Mouse (Mus musculus): ENCODE measurements around the gene 3110001I22Rik. TPM values are rescaled to one million over a fixed set of nuclear protein-coding genes. Genes with fewer than 3 reads are reported as not detected.
"Not testable (repeated sequence)": the region's sequence is repeated elsewhere in the genome, so short reads cannot be mapped to it uniquely, and the experiment has no call there.

The 3110001I22Rik gene
- 0.93 and 0.97 TPM in 2 replicates for polyA plus RNA-seq (2012; rRNA removed)

DNA sequence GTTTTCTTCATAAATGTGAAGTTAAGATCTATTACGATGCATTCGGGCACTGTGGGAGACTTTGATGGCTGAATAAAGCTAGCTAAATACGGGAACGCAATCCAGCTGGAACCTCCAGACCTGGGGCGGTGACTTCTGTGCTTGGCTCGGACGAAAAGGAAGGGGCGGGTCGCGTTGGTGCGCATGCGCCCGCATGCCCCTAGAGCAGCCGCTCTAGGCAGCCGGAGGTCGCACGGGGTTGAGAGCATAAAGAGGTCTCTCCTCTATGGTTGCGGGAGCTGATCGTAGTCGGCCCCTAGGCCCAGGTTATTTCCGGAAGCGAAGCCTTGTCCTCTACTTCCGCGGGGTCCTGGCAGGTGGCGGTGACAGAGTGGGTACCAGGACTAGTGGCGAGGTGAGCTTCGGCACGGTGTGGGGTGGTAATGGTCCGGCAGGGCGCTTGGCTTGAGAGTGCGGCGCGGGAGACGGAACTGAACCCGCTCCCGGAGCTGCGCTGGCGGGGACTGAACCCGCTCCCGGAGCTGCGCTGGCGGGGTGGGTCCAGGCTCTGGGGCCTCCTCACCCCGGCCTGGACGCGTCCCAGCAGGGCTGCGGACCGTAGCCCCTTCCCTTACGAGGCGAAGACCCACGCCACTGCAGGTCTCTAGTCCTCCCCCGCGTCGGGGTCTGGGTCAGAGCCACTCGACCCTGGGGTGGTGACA is at the start of gene 3110001I22Rik, which contains the start of gene Bfar:
Gene 3110001I22Rik, plus strand, starts transcription at position 245 of the 701 bp plus-strand sequence.
Gene Bfar, plus strand, starts transcription at position 174 of the 701 bp plus-strand sequence.
- Histone ChIP-seq H3K27ac (ENCODE audit: insufficient read depth, low read length) (peak within 1 kb of the TSS; percentile 89), H3K4me3 (ENCODE audit: extremely low read depth, insufficient read depth, insufficient read length) (peak within 1 kb of the TSS; percentile 93), H3K36me3 (ENCODE audit: control insufficient read depth, insufficient read depth, low read length) (peaks cover 2% of the 10 kb centered on the region), H3K4me1 (ENCODE audit: control insufficient read depth, insufficient read depth, insufficient read length) (peaks cover 6% of the 10 kb centered on the region; the same call in 1 of the 2 replicates), H3K27me3 (ENCODE audit: control insufficient read depth, insufficient read depth, low read length) (no peaks in the 10 kb centered on the region)
- TF ChIP-seq CTCF (IDR thresholded peaks at IDR 0.05; ENCODE audit: extremely low read depth, insufficient read depth, insufficient read length, insufficient replicate concordance) (no peak), POLR2A (IDR thresholded peaks at IDR 0.05; ENCODE audit: low read depth, low read length) (peak; percentile 87)
- under 1% methylated on average over 54 of the region's 54 CpGs for WGBS
- DNase-seq (ENCODE audit: low read depth in 1 of 2, low spot score in 2 of 2): peak; percentile 87 to 88

- Histone ChIP-seq H3K36me3 (ENCODE audit: control insufficient read depth, insufficient read depth, low read length) (peaks cover 24% of the 10 kb centered on the region), H3K4me3 (ENCODE audit: extremely low read depth, insufficient read depth, insufficient read length) (no peak overlapping the region), H3K4me1 (ENCODE audit: control insufficient read depth, insufficient read depth, insufficient read length) (no peaks in the 10 kb centered on the region), H3K27ac (ENCODE audit: insufficient read depth, low read length) (no peak overlapping the region), H3K27me3 (ENCODE audit: control insufficient read depth, insufficient read depth, low read length) (no peaks in the 10 kb centered on the region)
- TF ChIP-seq POLR2A (IDR thresholded peaks at IDR 0.05; ENCODE audit: low read depth, low read length) (no peak), CTCF (IDR thresholded peaks at IDR 0.05; ENCODE audit: extremely low read depth, insufficient read depth, insufficient read length, insufficient replicate concordance) (no peak)
- DNase-seq (ENCODE audit: low read depth in 1 of 2, low spot score in 2 of 2): no peak
- 67% methylated on average over 5 of the region's 5 CpGs for WGBS
These were observed 43.4 kb upstream of the 3110001I22Rik start for GRCm38 (mm10) chr16:13628345-13628744.

DNA sequence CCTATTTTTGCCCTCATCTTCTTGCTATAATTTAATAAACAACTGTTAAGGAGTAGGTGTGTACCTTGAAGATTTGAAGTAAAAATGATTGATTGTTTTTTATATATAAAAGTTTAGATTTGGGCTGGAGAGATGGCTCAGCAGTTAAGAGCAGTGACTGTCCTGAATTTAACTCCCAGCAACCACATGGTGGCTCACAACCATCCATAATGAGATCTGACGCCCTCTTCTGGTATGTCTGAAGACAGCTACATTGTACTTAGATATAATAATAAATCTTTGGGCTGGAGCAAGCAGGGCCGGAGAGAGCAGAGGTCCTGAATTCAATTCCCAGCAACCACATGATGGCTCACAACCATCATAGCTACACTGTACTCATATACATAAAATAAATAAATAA is 33.5 kb upstream of the 3110001I22Rik start:
- not testable (repeated sequence) for DNase-seq (ENCODE audit: low read depth in 1 of 2, low spot score in 2 of 2); H3K4me1 ChIP-seq (ENCODE audit: control insufficient read depth, insufficient read depth, insufficient read length); H3K4me3 ChIP-seq (ENCODE audit: extremely low read depth, insufficient read depth, insufficient read length); H3K27me3 ChIP-seq (ENCODE audit: control insufficient read depth, insufficient read depth, low read length); H3K27ac ChIP-seq (ENCODE audit: insufficient read depth, low read length)
- peaks cover 11% of the 10 kb centered on the region for H3K36me3 ChIP-seq (ENCODE audit: control insufficient read depth, insufficient read depth, low read length)
- WGBS: 71% methylated on average over 2 of the region's 2 CpGs

- H3K4me1 ChIP-seq (ENCODE audit: control insufficient read depth, insufficient read depth, insufficient read length): peaks cover 5% of the 10 kb centered on the region; the same call in 1 of the 2 replicates
- TF ChIP-seq POLR2A (IDR thresholded peaks at IDR 0.05; ENCODE audit: low read depth, low read length): no peak
- TF ChIP-seq CTCF (IDR thresholded peaks at IDR 0.05; ENCODE audit: extremely low read depth, insufficient read depth, insufficient read length, insufficient replicate concordance): no peak
- DNase-seq (ENCODE audit: low read depth in 1 of 2, low spot score in 2 of 2): peak in 1 of 2 experiments; percentile 30
- WGBS: 58% methylated on average over 5 of the region's 5 CpGs
- H3K27ac ChIP-seq (ENCODE audit: insufficient read depth, low read length): peak overlapping the region; percentile 21; the same call in 1 of the 2 replicates
- no peaks in the 10 kb centered on the region for H3K27me3 ChIP-seq (ENCODE audit: control insufficient read depth, insufficient read depth, low read length)
- H3K4me3 ChIP-seq (ENCODE audit: extremely low read depth, insufficient read depth, insufficient read length): no peak overlapping the region
- H3K36me3 ChIP-seq (ENCODE audit: control insufficient read depth, insufficient read depth, low read length): peaks cover 8% of the 10 kb centered on the region
These were observed 32.2 kb upstream of the 3110001I22Rik start for GRCm38 (mm10) chr16:13639508-13639907.

DNA sequence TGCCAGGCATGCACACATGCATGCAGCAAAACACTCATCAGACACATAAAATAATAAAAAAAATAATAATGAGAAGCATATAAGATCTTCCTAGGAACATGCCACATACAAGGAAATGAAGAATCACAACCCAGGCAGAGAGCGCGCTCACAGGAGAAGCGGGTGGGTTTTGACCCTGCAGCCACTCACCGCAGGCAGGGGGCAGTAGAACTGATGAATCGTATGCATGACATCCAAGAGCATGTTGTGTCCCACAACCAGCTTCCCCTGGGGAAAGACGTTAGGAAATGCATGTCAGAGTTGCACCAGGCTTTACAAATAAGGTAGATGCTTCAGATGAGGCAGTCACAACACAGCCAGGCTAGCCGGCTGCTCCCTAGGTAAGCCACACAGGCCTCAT is 31.7 kb upstream of the 3110001I22Rik start:
- TF ChIP-seq POLR2A (IDR thresholded peaks at IDR 0.05; ENCODE audit: low read depth, low read length): no peak
- no peak for TF ChIP-seq CTCF (IDR thresholded peaks at IDR 0.05; ENCODE audit: extremely low read depth, insufficient read depth, insufficient read length, insufficient replicate concordance)
- Histone ChIP-seq H3K4me3 (ENCODE audit: extremely low read depth, insufficient read depth, insufficient read length) (no peak overlapping the region), H3K27me3 (ENCODE audit: control insufficient read depth, insufficient read depth, low read length) (no peaks in the 10 kb centered on the region), H3K36me3 (ENCODE audit: control insufficient read depth, insufficient read depth, low read length) (peaks cover 8% of the 10 kb centered on the region), H3K4me1 (ENCODE audit: control insufficient read depth, insufficient read depth, insufficient read length) (peaks cover 5% of the 10 kb centered on the region; the same call in 1 of the 2 replicates), H3K27ac (ENCODE audit: insufficient read depth, low read length) (no peak overlapping the region)
- DNase-seq (ENCODE audit: low read depth in 1 of 2, low spot score in 2 of 2): peak in 1 of 2 experiments; percentile 26
- WGBS: 91% methylated on average over 7 of the region's 7 CpGs

DNA sequence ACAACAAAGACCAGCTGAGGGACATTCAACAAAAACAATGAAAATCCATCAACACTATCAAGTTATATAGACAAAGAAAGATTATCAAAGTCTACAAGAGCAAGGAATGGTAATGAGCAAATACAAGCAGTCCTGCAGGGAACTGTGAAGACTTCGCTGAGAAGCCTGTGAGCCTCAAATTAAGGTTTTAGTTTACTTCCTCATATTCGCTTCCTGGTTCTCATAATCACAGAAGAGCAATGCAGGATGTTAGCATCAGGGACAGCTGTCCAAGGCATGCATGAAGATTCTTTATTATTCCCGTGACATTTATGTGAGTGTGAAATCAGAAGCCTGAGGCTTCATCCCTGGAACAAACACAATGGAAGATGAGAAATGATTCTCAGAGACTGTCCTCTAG is 27.3 kb upstream of the 3110001I22Rik start:
- no peak for DNase-seq (ENCODE audit: low read depth in 1 of 2, low spot score in 2 of 2)
- H3K27ac ChIP-seq (ENCODE audit: insufficient read depth, low read length): no peak overlapping the region
- H3K4me1 ChIP-seq (ENCODE audit: control insufficient read depth, insufficient read depth, insufficient read length): peaks cover 3% of the 10 kb centered on the region; the same call in 1 of the 2 replicates
- WGBS: 36% methylated on average over 3 of the region's 3 CpGs
- H3K36me3 ChIP-seq (ENCODE audit: control insufficient read depth, insufficient read depth, low read length): peaks cover 15% of the 10 kb centered on the region
- no peak for TF ChIP-seq CTCF (IDR thresholded peaks at IDR 0.05; ENCODE audit: extremely low read depth, insufficient read depth, insufficient read length, insufficient replicate concordance)
- no peak for TF ChIP-seq POLR2A (IDR thresholded peaks at IDR 0.05; ENCODE audit: low read depth, low read length)
- no peak overlapping the region for H3K4me3 ChIP-seq (ENCODE audit: extremely low read depth, insufficient read depth, insufficient read length)
- no peaks in the 10 kb centered on the region for H3K27me3 ChIP-seq (ENCODE audit: control insufficient read depth, insufficient read depth, low read length)

DNA sequence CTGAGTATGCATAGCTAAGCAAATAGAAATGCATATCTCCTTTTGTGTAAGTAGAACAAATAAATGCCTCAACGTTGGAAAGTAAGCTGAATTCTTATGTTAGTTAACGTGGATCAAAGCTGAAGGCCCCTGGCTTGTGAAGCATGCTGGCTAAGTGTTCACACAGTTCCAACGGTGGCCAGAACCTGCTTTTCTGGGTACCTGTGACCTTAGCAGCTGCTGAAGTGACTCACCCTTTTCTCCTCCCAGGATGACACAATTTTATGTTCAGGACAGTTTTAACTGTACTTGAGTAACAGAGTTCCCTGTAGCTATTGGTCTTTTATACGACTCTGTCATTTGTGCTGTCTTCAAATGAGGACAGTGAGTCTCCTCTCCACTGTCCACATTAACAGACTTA is 25.8 kb upstream of the 3110001I22Rik start:
- Histone ChIP-seq H3K27ac (ENCODE audit: insufficient read depth, low read length) (no peak overlapping the region), H3K36me3 (ENCODE audit: control insufficient read depth, insufficient read depth, low read length) (peaks cover 24% of the 10 kb centered on the region), H3K4me1 (ENCODE audit: control insufficient read depth, insufficient read depth, insufficient read length) (no peaks in the 10 kb centered on the region), H3K27me3 (ENCODE audit: control insufficient read depth, insufficient read depth, low read length) (no peaks in the 10 kb centered on the region), H3K4me3 (ENCODE audit: extremely low read depth, insufficient read depth, insufficient read length) (no peak overlapping the region)
- no peak for DNase-seq (ENCODE audit: low read depth in 1 of 2, low spot score in 2 of 2)
- WGBS: 89% methylated on average over 4 of the region's 4 CpGs
- TF ChIP-seq CTCF (IDR thresholded peaks at IDR 0.05; ENCODE audit: extremely low read depth, insufficient read depth, insufficient read length, insufficient replicate concordance) (no peak), POLR2A (IDR thresholded peaks at IDR 0.05; ENCODE audit: low read depth, low read length) (no peak)

Data from spleen, adult 2 months (tissue).